Mouse (Mus musculus): ENCODE data around the gene Myh14.

Gene Myh14

GRCm38 (mm10) chr7:44572213-44572701, 98.4 kb downstream of the Myh14 start, which contains the start of gene Napsa:
Gene Napsa (plus strand): TSS chr7:44572380.
- peak; percentile 87 for DNase-seq

- DNase-seq = no peak
Measured at GRCm38 (mm10) chr7:44571811-44572210, 98.8 kb downstream of the Myh14 start.

- DNase-seq = no peak
Measured at GRCm38 (mm10) chr7:44570989-44571388, 99.7 kb downstream of the Myh14 start.

GRCm38 (mm10) chr7:44568803-44569202, 101.8 kb downstream of the Myh14 start:
- no peak for DNase-seq

GRCm38 (mm10) chr7:44565414-44565813, 105.2 kb downstream of the Myh14 start:
- no peak for DNase-seq

- DNase-seq = no peak
Measured at GRCm38 (mm10) chr7:44564486-44564885, 106.2 kb downstream of the Myh14 start.

- DNase-seq = peak; percentile 60
Measured at GRCm38 (mm10) chr7:44563284-44563683, 107.4 kb downstream of the Myh14 start.

- DNase-seq = peak; percentile 92
Measured at GRCm38 (mm10) chr7:44560435-44561400, 109.9 kb downstream of the Myh14 start.

- no peak for DNase-seq
Measured at GRCm38 (mm10) chr7:44557629-44558028, 113.0 kb downstream of the Myh14 start.

Data from lung, postnatal 36 days (tissue).